Mouse (Mus musculus): Measurements from ENCODE around the gene Myh10.

Myh10 gene

GRCm38 (mm10) chr11:68748121-68748520 is 56.8 kb downstream of the Myh10 start:
- no peak for DNase-seq

GRCm38 (mm10) chr11:68750206-68750605 is 58.8 kb downstream of the Myh10 start:
- no peak for DNase-seq

GRCm38 (mm10) chr11:68750938-68751337 is 59.6 kb downstream of the Myh10 start:
- DNase-seq, result peak; percentile 49 to 56

GRCm38 (mm10) chr11:68754283-68754682 is 62.9 kb downstream of the Myh10 start:
- DNase-seq, result no peak

- peak in 1 of 2 experiments; percentile 40 for DNase-seq
Observed at GRCm38 (mm10) chr11:68756456-68757348, 65.3 kb downstream of the Myh10 start.

GRCm38 (mm10) chr11:68759691-68760090 is 68.3 kb downstream of the Myh10 start:
- peak; percentile 86 to 89 for DNase-seq

- DNase-seq, result no peak
Observed at GRCm38 (mm10) chr11:68761155-68761554, 69.8 kb downstream of the Myh10 start.

GRCm38 (mm10) chr11:68761664-68762063 is 70.3 kb downstream of the Myh10 start:
- DNase-seq, result no peak

GRCm38 (mm10) chr11:68764622-68765021 is 73.3 kb downstream of the Myh10 start:
- DNase-seq, result peak; percentile 85 to 90

- DNase-seq, result no peak
Observed at GRCm38 (mm10) chr11:68767762-68768542, 76.6 kb downstream of the Myh10 start.

GRCm38 (mm10) chr11:68769770-68770510 is 78.6 kb downstream of the Myh10 start:
- no peak for DNase-seq

- DNase-seq, result peak in 1 of 2 experiments; percentile 33
Observed at GRCm38 (mm10) chr11:68776147-68776655, 84.8 kb downstream of the Myh10 start.

- no peak for DNase-seq
Observed at GRCm38 (mm10) chr11:68777933-68778332, 86.6 kb downstream of the Myh10 start.

- peak; percentile 27 to 36 for DNase-seq
Observed at GRCm38 (mm10) chr11:68778855-68779254, 87.5 kb downstream of the Myh10 start.

GRCm38 (mm10) chr11:68779735-68780465 is 88.5 kb downstream of the Myh10 start:
- no peak for DNase-seq

- DNase-seq, result no peak
Observed at GRCm38 (mm10) chr11:68780466-68781114, 89.2 kb downstream of the Myh10 start.

GRCm38 (mm10) chr11:68782336-68782735 is 91.0 kb downstream of the Myh10 start:
- DNase-seq, result no peak

GRCm38 (mm10) chr11:68785813-68786212 is 94.5 kb downstream of the Myh10 start:
- DNase-seq, result no peak

GRCm38 (mm10) chr11:68787222-68787621 is 95.9 kb downstream of the Myh10 start:
- DNase-seq, result peak; percentile 41 to 53

- no peak for DNase-seq
Observed at GRCm38 (mm10) chr11:68790720-68791119, 99.4 kb downstream of the Myh10 start.

- no peak for DNase-seq
Observed at GRCm38 (mm10) chr11:68791794-68792193, 100.4 kb downstream of the Myh10 start.
